Mouse (Mus musculus) forebrain, embryonic 10.5 days (tissue): ENCODE results near the gene Irf4. TPM values are rescaled to one million over a fixed set of nuclear protein-coding genes. Genes with fewer than 3 reads are reported as not detected.

Experiments used
- DNase-seq: peaks from one replicate; pipeline ENCODE4 v3.0.0-alpha.2; 2017; ENCODE audit warnings: low spot score; ENCODE audit errors: extremely low spot score
- H3K27ac ChIP-seq: fragments of 300-500 bp; sonication (generic); 2 replicates; pipeline ENCODE4 v1.5.1; 2016; ENCODE audit warnings: mild to moderate bottlenecking
- H3K27me3 ChIP-seq: fragments of 300-500 bp; sonication (generic); 2 replicates; pipeline ENCODE4 v1.6.1; 2016; ENCODE audit warnings: mild to moderate bottlenecking; ENCODE audit not compliant: poor library complexity, severe bottlenecking
- H3K36me3 ChIP-seq: fragments of 300-500 bp; sonication (generic); replicated peaks from 2 replicates; pipeline ENCODE4 v1.6.1; 2016; ENCODE audit warnings: mild to moderate bottlenecking, moderate library complexity
- H3K4me1 ChIP-seq: fragments of 300-500 bp; sonication (generic); 2 replicates; pipeline ENCODE4 v1.6.1; 2016
- H3K4me3 ChIP-seq: fragments of 300-500 bp; sonication (generic); 2 replicates; pipeline ENCODE4 v1.5.1; 2016; ENCODE audit warnings: mild to moderate bottlenecking, moderate library complexity
- H3K9me3 ChIP-seq: fragments of 300-500 bp; sonication (generic); 2 replicates; pipeline ENCODE4 v1.6.1; 2016; ENCODE audit warnings: mild to moderate bottlenecking, moderate library complexity
- WGBS: fragments of 180-500 bp; shearing (Covaris S2); methylation state at CpG from one replicate; pipeline ENCODE4 v1.1.7; 2016; 5-methylcytosine and 5-hydroxymethylcytosine counted together
- polyA plus RNA-seq: library from polyadenylated mRNA; unstranded; fragments of >200 nt; fragmentation: Nextera tagmentation; extraction: Ambion mirVana; gene quantifications from 2 replicates; pipeline ENCODE4 v1.2.1, GENCODE M21; 2016

The Irf4 gene
- polyA plus RNA-seq, 1 experiment from 2014 or later: not detected

DNA sequence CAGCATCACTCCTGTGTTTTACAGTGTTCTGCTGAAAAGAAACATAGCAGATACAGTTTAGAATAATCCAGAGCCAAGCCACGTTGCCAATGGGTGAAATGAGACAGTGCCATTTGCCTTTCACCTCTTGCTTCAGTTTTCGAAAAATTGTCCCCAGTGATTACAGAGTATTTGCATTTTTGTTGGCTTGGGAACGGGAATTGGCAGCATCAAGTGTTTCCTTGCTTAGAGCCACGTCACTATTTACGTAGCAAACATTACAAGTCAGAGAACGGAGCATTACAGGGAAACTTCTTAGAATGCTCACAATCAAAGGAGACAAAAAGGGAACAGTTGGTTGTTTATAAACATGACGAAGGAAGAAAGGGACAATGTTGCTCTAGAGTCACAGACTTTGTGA is 3.9 kb upstream of the Irf4 start:
- H3K27ac ChIP-seq: no peak overlapping the region
- 86% methylated on average over 7 of the region's 7 CpGs for WGBS
- no peak for DNase-seq
- H3K36me3 ChIP-seq: no peaks in the 10 kb centered on the region
- no peaks in the 10 kb centered on the region for H3K9me3 ChIP-seq
- no peak overlapping the region for H3K4me3 ChIP-seq
- H3K4me1 ChIP-seq: peaks cover 16% of the 10 kb centered on the region
- H3K27me3 ChIP-seq: peaks cover 38% of the 10 kb centered on the region

DNA sequence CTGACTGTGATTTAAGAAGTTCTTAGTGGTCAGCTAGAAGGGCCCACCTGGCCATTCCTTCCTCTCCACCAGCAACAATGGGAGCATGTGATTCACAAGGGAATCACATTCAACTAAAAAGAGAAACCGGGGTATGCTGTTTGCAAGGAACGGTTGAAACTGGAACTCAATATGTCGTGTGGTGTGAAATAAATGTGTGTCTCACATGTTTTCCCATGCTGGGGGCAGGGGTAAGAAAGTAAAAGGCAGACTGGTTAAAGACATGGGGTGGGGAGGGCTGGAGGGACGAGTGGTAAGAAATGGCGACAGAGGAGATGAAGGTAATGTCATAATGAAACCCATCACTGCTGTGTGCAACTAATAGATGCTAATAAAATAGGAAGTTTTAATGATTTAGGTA is 2.0 kb upstream of the Irf4 start:
- no peaks in the 10 kb centered on the region for H3K36me3 ChIP-seq

DNA sequence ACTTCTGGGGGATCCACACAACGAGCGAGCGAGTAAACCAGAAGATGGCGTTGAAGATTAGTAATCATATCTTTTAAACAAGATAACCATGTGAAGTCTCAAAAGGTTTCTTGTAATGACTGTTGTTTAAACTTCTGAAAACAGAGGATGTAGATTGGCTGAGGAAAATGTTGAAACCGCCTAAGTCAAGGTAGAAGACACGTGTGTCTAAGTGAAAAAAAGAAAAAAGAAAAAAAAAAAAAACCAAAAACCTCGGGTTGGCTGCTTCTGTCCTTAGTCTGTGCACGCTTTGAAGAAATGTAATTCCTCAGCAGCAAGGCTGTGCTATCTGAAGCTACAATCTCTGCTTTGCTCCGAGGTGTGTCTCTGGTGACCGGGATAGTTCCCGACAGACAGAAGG is 1.5 kb upstream of the Irf4 start:
- no peaks in the 10 kb centered on the region for H3K36me3 ChIP-seq
- H3K9me3 ChIP-seq: no peaks in the 10 kb centered on the region
- peaks cover 61% of the 10 kb centered on the region for H3K27me3 ChIP-seq
- no peak overlapping the region for H3K4me3 ChIP-seq
- peaks cover 29% of the 10 kb centered on the region for H3K4me1 ChIP-seq
- no peak overlapping the region for H3K27ac ChIP-seq
- WGBS: 80% methylated on average over 11 of the region's 11 CpGs
- no peak for DNase-seq

More for the DNA sequence above, 2.0 kb upstream of the Irf4 start:
- Histone ChIP-seq H3K27ac (no peak overlapping the region), H3K4me3 (no peak overlapping the region), H3K4me1 (peaks cover 29% of the 10 kb centered on the region), H3K27me3 (peaks cover 57% of the 10 kb centered on the region), H3K9me3 (no peaks in the 10 kb centered on the region)
- WGBS: 85% methylated on average over 5 of the region's 5 CpGs
- no peak for DNase-seq

DNA sequence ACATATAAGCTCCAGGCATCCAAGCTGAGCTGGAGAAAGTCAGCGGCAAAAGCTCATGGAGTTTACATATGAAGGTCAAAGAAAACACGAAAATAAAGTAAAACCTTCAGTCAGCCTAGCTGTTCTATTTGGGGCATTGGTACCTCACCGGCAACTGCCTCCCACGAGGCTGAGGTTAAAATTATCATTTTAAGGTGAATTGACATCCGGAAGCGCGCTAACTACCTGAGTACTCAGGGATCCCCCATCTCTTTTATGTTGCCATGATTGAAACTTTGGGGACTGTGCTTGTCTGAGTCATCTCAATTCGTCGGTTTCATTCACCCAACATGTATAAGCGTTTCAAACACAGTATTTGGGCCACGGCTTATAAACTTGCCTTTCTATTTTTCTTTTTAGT is 705 bp upstream of the Irf4 start:
- Histone ChIP-seq H3K4me1 (peaks cover 29% of the 10 kb centered on the region), H3K27me3 (peaks cover 70% of the 10 kb centered on the region), H3K4me3 (peak overlapping the region; percentile 57), H3K9me3 (no peaks in the 10 kb centered on the region), H3K36me3 (no peaks in the 10 kb centered on the region), H3K27ac (no peak overlapping the region)
- WGBS: 59% methylated on average over 11 of the region's 11 CpGs
- no peak for DNase-seq

DNA sequence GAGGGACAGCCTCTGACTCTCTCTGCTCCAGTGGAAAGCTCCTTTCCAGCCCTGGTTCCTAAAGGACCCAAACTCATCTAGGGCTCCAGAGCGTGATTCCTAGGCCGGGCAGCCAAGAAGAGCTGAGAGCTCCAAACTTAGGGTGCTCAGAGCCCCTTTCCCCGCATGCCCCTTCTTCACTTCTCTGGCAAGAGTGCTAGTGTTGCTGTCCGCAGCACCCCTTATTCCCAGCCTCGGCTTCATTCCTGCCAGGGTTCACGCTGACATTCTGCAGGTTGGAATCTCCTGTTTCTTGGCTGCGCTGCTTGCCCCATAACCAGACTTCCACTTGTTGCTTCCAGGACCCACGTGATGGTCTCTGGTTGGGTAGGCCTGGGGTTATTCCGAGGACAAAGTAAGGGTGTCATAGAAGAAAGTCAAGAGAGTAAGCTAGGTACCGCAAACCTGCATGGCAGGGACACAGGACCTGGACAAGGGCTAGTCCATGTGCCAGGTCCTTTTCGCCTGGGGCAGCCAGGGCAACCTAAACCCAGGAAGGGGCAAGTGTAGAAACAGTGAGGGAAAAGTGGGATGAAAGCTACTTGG is 623 bp downstream of the Irf4 start:
- peaks cover 73% of the 10 kb centered on the region for H3K27me3 ChIP-seq

DNA sequence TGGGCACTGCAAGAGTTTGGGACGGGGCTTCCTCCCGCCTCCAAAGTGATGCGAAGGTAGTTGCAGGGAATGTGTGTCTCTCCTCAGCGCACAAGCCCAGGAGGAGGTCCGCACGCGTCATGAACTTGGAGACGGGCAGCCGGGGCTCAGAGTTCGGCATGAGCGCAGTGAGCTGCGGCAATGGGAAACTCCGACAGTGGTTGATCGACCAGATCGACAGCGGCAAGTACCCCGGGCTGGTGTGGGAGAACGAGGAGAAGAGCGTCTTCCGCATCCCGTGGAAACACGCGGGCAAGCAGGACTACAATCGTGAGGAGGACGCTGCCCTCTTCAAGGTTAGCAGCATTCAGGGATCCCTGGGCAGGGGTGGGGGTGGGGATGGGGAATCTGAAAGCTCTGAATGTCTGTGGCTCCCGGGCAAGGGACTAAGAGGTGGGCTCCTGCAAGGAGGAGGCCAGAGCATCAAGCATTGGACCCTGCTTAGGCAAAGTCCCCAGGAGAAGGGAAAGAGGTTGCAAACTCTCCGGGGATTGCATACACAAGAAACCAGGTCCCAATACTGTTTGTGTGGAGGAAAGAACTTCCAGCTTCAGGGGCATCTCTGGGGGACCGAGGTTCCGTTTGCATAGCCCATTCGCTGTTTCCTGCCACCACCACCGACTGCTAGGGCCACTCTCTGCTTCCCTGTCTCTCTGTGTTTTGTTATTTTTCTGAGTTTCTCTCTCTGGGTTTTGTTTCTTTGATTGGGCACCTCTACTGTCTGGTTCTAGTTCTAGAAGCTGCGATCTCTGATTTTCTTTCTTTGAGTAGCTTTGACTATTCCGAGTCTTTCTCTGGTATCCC is 1.7 kb downstream of the Irf4 start:
- peak; percentile 37 for DNase-seq
- H3K36me3 ChIP-seq: no peaks in the 10 kb centered on the region
- H3K27ac ChIP-seq: no peak overlapping the region
- no peaks in the 10 kb centered on the region for H3K9me3 ChIP-seq
- peak overlapping the region; percentile 57 for H3K4me3 ChIP-seq
- peaks cover 78% of the 10 kb centered on the region for H3K27me3 ChIP-seq
- peaks cover 29% of the 10 kb centered on the region for H3K4me1 ChIP-seq
- 3% methylated on average over 33 of the region's 33 CpGs for whole genome bisulfite sequencing

More for the DNA sequence above, 623 bp downstream of the Irf4 start:
- DNase-seq: peak; percentile 32
- Histone ChIP-seq H3K36me3 (no peaks in the 10 kb centered on the region), H3K9me3 (no peaks in the 10 kb centered on the region), H3K4me1 (peaks cover 29% of the 10 kb centered on the region), H3K4me3 (peak overlapping the region; percentile 57), H3K27ac (no peak overlapping the region)
- WGBS: 7% methylated on average over 11 of the region's 11 CpGs

DNA sequence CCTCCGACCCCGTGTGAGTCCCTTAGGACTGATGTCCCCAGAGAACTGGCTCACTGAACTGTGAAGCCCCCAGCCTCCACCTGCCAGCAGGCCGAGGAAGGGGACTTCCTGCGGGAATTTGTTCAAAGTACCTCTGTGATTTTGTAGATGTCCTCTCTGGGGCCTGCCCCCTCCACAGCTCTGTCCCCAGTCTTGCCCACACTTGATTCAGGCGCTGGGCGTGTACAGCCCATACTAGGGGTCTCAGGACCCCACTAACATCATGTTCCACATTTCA is 2.2 kb downstream of the Irf4 start:
- no peaks in the 10 kb centered on the region for H3K36me3 ChIP-seq
- no peak overlapping the region for H3K27ac ChIP-seq
- no peaks in the 10 kb centered on the region for H3K9me3 ChIP-seq
- no peak for DNase-seq
- H3K4me3 ChIP-seq: no peak overlapping the region
- peaks cover 29% of the 10 kb centered on the region for H3K4me1 ChIP-seq
- H3K27me3 ChIP-seq: peaks cover 78% of the 10 kb centered on the region
- 17% methylated on average over 6 of the region's 6 CpGs for WGBS

DNA sequence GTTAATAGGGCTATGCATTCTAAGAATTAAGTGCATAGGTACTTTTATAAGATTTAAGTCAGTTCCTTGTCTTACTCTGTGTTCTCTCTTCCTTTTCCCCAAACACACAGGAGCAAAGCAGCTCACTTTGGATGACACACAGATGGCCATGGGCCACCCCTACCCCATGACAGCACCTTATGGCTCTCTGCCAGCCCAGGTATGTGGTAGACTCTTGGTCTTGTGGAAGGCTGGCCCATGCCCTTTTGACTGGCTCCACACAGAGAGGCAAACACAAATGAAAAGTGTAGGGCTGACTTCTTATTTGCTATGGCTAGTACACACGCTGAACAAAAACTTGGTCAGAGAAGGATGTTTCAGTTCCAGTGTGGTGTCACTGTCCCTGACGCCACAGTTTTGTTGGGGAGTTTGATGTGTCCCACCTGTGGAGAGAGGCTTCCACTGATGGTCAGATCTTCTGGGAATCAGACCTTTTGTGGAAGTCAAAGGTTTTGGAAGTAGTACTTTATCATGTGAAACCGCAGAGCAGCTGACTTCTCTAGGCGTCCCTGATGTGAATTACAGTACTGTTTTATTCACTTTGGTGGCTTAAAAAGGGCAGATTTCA is 3.7 kb downstream of the Irf4 start:
- H3K27me3 ChIP-seq: peaks cover 65% of the 10 kb centered on the region
- WGBS: 87% methylated on average over 4 of the region's 4 CpGs
- H3K36me3 ChIP-seq: no peaks in the 10 kb centered on the region
- no peak overlapping the region for H3K27ac ChIP-seq
- no peaks in the 10 kb centered on the region for H3K9me3 ChIP-seq
- no peak overlapping the region for H3K4me3 ChIP-seq
- DNase-seq: no peak
- peaks cover 29% of the 10 kb centered on the region for H3K4me1 ChIP-seq

DNA sequence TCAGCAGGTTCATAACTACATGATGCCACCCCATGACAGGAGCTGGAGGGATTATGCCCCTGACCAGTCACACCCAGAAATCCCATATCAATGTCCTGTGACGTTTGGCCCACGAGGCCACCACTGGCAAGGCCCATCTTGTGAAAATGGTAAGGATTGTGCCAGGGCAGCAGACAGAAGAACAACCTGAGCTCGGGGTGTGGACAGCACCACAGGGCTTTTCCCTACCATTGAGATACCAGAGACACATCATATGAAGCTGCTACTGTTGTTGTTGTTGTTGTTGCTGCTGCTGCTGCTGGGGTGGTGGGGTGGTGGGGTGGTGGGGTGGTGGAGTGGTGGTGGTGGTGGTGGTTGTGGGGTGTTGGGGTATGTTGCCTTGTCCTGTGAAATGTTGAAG is 4.4 kb downstream of the Irf4 start:
- H3K36me3 ChIP-seq: no peaks in the 10 kb centered on the region
- no peak overlapping the region for H3K27ac ChIP-seq
- WGBS: 85% methylated on average over 3 of the region's 3 CpGs
- peaks cover 57% of the 10 kb centered on the region for H3K27me3 ChIP-seq
- no peak overlapping the region for H3K4me3 ChIP-seq
- H3K4me1 ChIP-seq: peaks cover 29% of the 10 kb centered on the region
- no peaks in the 10 kb centered on the region for H3K9me3 ChIP-seq
- no peak for DNase-seq

DNA sequence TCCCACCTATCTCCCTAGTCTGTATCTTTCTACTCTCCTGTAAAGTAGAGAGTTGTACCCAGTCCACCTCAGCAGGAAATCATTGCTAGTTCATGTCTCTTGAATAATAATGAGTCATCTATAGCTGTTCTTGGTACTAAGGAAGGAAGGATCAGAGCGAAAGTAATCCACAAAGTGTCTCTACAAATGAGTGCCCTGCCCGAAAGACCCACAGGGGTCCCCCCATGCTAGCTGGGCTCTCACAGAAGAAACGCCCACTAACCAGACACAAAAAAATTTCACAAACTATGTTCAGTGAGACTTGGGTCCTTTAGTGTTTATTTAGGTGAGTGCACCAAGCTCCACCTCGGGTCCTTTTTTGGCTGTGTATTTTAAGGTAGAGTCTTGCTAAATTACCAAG is 5.0 kb downstream of the Irf4 start:
- H3K4me1 ChIP-seq: peaks cover 23% of the 10 kb centered on the region
- H3K27ac ChIP-seq: no peak overlapping the region
- WGBS: 84% methylated on average over 4 of the region's 4 CpGs
- H3K9me3 ChIP-seq: no peaks in the 10 kb centered on the region
- no peak overlapping the region for H3K4me3 ChIP-seq
- H3K36me3 ChIP-seq: no peaks in the 10 kb centered on the region
- no peak for DNase-seq
- peaks cover 51% of the 10 kb centered on the region for H3K27me3 ChIP-seq

DNA sequence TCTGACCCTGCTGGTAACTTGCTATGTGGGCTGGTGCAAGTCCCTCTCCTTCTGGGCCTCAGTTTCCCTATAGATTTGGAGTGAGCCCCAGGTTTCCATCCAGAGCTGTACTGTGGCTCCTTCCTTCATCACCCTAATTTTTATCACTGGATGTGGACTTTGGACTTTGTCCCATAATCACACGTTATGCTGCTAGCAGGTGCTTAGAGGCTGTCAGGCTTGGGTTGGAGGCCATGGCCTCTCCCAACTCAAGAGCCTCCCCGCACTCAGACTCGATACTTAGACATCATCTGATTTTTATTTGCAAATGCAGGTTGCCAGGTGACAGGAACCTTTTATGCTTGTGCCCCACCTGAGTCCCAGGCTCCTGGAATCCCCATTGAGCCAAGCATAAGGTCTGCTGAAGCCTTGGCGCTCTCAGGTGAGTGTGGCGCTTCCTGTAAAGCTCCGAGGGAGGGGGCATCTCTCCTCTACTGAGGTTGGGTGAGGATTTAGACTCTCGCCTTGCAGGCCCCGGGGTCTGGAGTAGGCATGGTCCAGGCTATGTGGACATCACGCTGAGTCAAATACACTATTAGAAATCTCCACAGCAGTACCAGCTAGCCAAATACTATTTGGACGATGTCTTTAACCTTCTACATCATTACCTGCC is 5.9 kb downstream of the Irf4 start:
- DNase-seq: no peak

DNA sequence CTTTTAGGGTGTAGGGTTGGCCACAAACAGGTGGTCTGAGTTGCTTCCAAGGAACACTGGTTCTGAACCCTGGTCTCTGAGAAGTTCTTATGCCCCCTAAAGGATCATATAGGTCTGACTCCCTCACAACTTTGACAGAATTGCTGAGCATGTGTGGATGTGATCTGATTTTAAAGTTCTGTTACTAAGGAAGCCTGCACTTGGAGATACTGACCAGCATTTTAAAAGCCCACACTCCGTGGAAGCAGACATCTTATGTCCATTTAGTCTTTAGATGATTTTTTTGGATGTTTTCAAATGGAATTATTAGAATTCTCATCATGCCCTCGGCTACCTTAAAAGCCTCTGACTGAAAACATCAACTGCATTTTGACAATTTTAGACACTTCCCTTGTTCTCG is 6.6 kb downstream of the Irf4 start:
- Histone ChIP-seq H3K27ac (no peak overlapping the region), H3K36me3 (no peaks in the 10 kb centered on the region), H3K9me3 (no peaks in the 10 kb centered on the region), H3K4me1 (peaks cover 8% of the 10 kb centered on the region), H3K27me3 (peaks cover 36% of the 10 kb centered on the region), H3K4me3 (no peak overlapping the region)
- no peak for DNase-seq
- WGBS: 80% methylated on average over 3 of the region's 3 CpGs

More for the DNA sequence above, 5.9 kb downstream of the Irf4 start:
- Histone ChIP-seq H3K4me1 (peaks cover 14% of the 10 kb centered on the region), H3K36me3 (no peaks in the 10 kb centered on the region), H3K27me3 (peaks cover 42% of the 10 kb centered on the region), H3K27ac (no peak overlapping the region), H3K9me3 (no peaks in the 10 kb centered on the region), H3K4me3 (no peak overlapping the region)
- 84% methylated on average over 10 of the region's 10 CpGs for WGBS
